Mouse (Mus musculus) MEL (cell line): ENCODE measurements around the gene Camk2b.

Source experiments
- MAX ChIP-seq: IDR thresholded peaks from 2 replicates; pipeline ENCODE4 v1.6.1; 2011; ENCODE audit warnings: low read length, improper control_type of control experiment
- POLR2A ChIP-seq, 2 experiments: IDR thresholded peaks; 2 replicates each; pipeline ENCODE4 v1.6.1; 2011 to 2012; ENCODE audit warnings: low read length in 2 of 2, mild to moderate bottlenecking in 2 of 2, control low read depth in 1 of 2, improper control_type of control experiment in 1 of 2, low read depth in 1 of 2, moderate library complexity in 1 of 2; ENCODE audit not compliant: control insufficient read depth in 1 of 2, insufficient read depth in 1 of 2, poor library complexity in 1 of 2
- RCOR1 ChIP-seq: IDR thresholded peaks from 2 replicates; pipeline ENCODE4 v1.6.1; 2012; ENCODE audit warnings: low read depth, mild to moderate bottlenecking, inconsistent platforms, low read length, improper control_type of control experiment

- no peak for TF ChIP-seq RCOR1
- TF ChIP-seq POLR2A (IDR thresholded peaks at IDR 0.05; ENCODE audit: control insufficient read depth in 1 of 2, insufficient read depth in 1 of 2, low read depth in 1 of 2, low read length in 2 of 2, poor library complexity in 1 of 2): no peak
- no peak for TF ChIP-seq MAX
These were observed 91.1 kb downstream of the Camk2b start for GRCm38 (mm10) chr11:5975068-5975467.
